Mouse (Mus musculus) CH12.LX (cell line): Measurements from ENCODE around the gene Stat2. TPM values are rescaled to one million over a fixed set of nuclear protein-coding genes. Genes with fewer than 3 reads are reported as not detected.
A peak's percentile ranks its signal among the peaks of the same experiment; 100 is the strongest.

Source experiments
- DNase-seq: peaks from one replicate; pipeline ENCODE4 v3.0.0-alpha.2; 2013; ENCODE audit errors: extremely low read depth
- H3K27ac ChIP-seq: 2 replicates; pipeline ENCODE4 v1.5.1; 2012; ENCODE audit warnings: low read depth, mild to moderate bottlenecking, control low read depth, moderate library complexity; ENCODE audit not compliant: insufficient read depth
- H3K27me3 ChIP-seq: replicated peaks from 2 replicates; pipeline ENCODE3; 2012; ENCODE audit warnings: inconsistent platforms
- H3K36me3 ChIP-seq, 2 experiments: replicated peaks in 1 of 2; 2 replicates each; pipeline versions ENCODE3 to v1.6.1; 2012; ENCODE audit warnings: inconsistent platforms in 1 of 2, low read length in 1 of 2, mild to moderate bottlenecking in 1 of 2, mixed read lengths in 1 of 2, moderate library complexity in 1 of 2; ENCODE audit not compliant: control insufficient read depth in 1 of 2, insufficient read depth in 1 of 2
- H3K4me1 ChIP-seq, 2 experiments: 2 replicates each; pipeline ENCODE4 v1.6.1; 2012; ENCODE audit warnings: inconsistent platforms in 1 of 2, moderate library complexity in 1 of 2; ENCODE audit not compliant: insufficient read depth in 2 of 2, control insufficient read depth in 1 of 2
- H3K4me2 ChIP-seq: 2 replicates; pipeline ENCODE4 v1.6.1; 2012; ENCODE audit warnings: low read depth, mild to moderate bottlenecking, control low read depth; ENCODE audit not compliant: poor library complexity, insufficient read depth, severe bottlenecking
- H3K4me3 ChIP-seq, 3 experiments: fragments of 150-350 bp in 1 of 3; sonication (generic) in 1 of 3; replicated peaks in 1 of 3; 2 replicates each; pipeline versions ENCODE3 to v1.5.1; 2011 to 2012; ENCODE audit warnings: low read depth in 2 of 3, low read length in 2 of 3, mild to moderate bottlenecking in 2 of 3, moderate library complexity in 2 of 3, control low read depth in 1 of 3, improper control_type of control experiment in 1 of 3, inconsistent platforms in 1 of 3, mixed read lengths in 1 of 3; ENCODE audit not compliant: poor library complexity in 1 of 3
- H3K79me2 ChIP-seq: replicated peaks from 2 replicates; pipeline ENCODE4 v1.6.1; 2012; ENCODE audit warnings: mild to moderate bottlenecking, moderate library complexity; ENCODE audit not compliant: control insufficient read depth, poor library complexity, insufficient read depth, severe bottlenecking; ENCODE audit errors: extremely low read depth
- H3K9ac ChIP-seq: 2 replicates; pipeline ENCODE4 v1.6.1; 2012; ENCODE audit warnings: low read depth, mild to moderate bottlenecking, control low read depth, moderate library complexity; ENCODE audit not compliant: insufficient read depth
- H3K9me3 ChIP-seq: replicated peaks from 2 replicates; pipeline ENCODE3; 2012; ENCODE audit warnings: low read length, inconsistent platforms, mixed read lengths
- BHLHE40 ChIP-seq: IDR thresholded peaks from 2 replicates; pipeline ENCODE4 v1.6.1; 2011; ENCODE audit warnings: mild to moderate bottlenecking, low read depth, low read length, improper control_type of control experiment
- CHD1 ChIP-seq: IDR thresholded peaks from 2 replicates; pipeline ENCODE4 v1.6.1; 2012; ENCODE audit warnings: low read depth, low read length, improper control_type of control experiment, inconsistent platforms
- CHD2 ChIP-seq: IDR thresholded peaks from 2 replicates; pipeline ENCODE4 v1.6.1; 2011; ENCODE audit warnings: low read length, improper control_type of control experiment
- ELF1 ChIP-seq: IDR thresholded peaks from 2 replicates; pipeline ENCODE4 v1.6.1; 2014; ENCODE audit warnings: low read depth, mild to moderate bottlenecking, inconsistent platforms, low read length, improper control_type of control experiment
- EP300 ChIP-seq: IDR thresholded peaks from 2 replicates; pipeline ENCODE4 v1.6.1; 2011; ENCODE audit warnings: low read length, improper control_type of control experiment
- ETS1 ChIP-seq: conservative IDR thresholded peaks from 2 replicates; pipeline ENCODE4 v1.6.1; 2012; ENCODE audit warnings: low read depth, mild to moderate bottlenecking, inconsistent platforms, low read length, improper control_type of control experiment, moderate library complexity
- HCFC1 ChIP-seq: IDR thresholded peaks from 2 replicates; pipeline ENCODE4 v1.6.1; 2012; ENCODE audit warnings: low read depth, mild to moderate bottlenecking, inconsistent platforms, low read length, improper control_type of control experiment
- IRF4 ChIP-seq: IDR thresholded peaks from 2 replicates; pipeline ENCODE4 v1.6.1; 2014; ENCODE audit warnings: low read depth, mild to moderate bottlenecking, inconsistent platforms, low read length, improper control_type of control experiment
- KAT2A ChIP-seq: IDR thresholded peaks from 2 replicates; pipeline ENCODE4 v1.6.1; 2012; ENCODE audit warnings: low read length, improper control_type of control experiment, inconsistent platforms; ENCODE audit not compliant: insufficient replicate concordance
- MAX ChIP-seq: IDR thresholded peaks from 2 replicates; pipeline ENCODE4 v1.6.1; 2011; ENCODE audit warnings: low read length, improper control_type of control experiment
- MAZ ChIP-seq: IDR thresholded peaks from 2 replicates; pipeline ENCODE4 v1.6.1; 2012; ENCODE audit warnings: low read depth, mild to moderate bottlenecking, inconsistent platforms, low read length, improper control_type of control experiment, moderate library complexity
- MEF2A ChIP-seq: IDR thresholded peaks from 2 replicates; pipeline ENCODE4 v1.6.1; 2014; ENCODE audit warnings: low read depth, mild to moderate bottlenecking, inconsistent platforms, low read length, improper control_type of control experiment, borderline replicate concordance
- MXI1 ChIP-seq: IDR thresholded peaks from 2 replicates; pipeline ENCODE4 v1.6.1; 2011; ENCODE audit warnings: mild to moderate bottlenecking, low read depth, low read length, improper control_type of control experiment
- MYC ChIP-seq: IDR thresholded peaks from 2 replicates; pipeline ENCODE4 v1.6.1; 2011; ENCODE audit warnings: low read depth, mild to moderate bottlenecking, improper control_type of control experiment, low read length
- NELFE ChIP-seq: IDR thresholded peaks from 2 replicates; pipeline ENCODE4 v1.6.1; 2011; ENCODE audit warnings: low read depth, low read length, improper control_type of control experiment
- NRF1 ChIP-seq: IDR thresholded peaks from 2 replicates; pipeline ENCODE4 v1.6.1; 2014; ENCODE audit warnings: low read depth, mild to moderate bottlenecking, inconsistent platforms, low read length, improper control_type of control experiment, moderate library complexity
- PAX5 ChIP-seq: IDR thresholded peaks from 2 replicates; pipeline ENCODE4 v1.6.1; 2012; ENCODE audit warnings: low read length, inconsistent platforms, mixed read lengths
- POLR2A ChIP-seq: IDR thresholded peaks from 2 replicates; pipeline ENCODE4 v1.6.1; 2011; ENCODE audit warnings: low read depth, mild to moderate bottlenecking, improper control_type of control experiment, low read length
- POLR2AphosphoS2 ChIP-seq: IDR thresholded peaks from 2 replicates; pipeline ENCODE4 v1.6.1; 2011; ENCODE audit warnings: low read depth, low read length, improper control_type of control experiment
- RCOR1 ChIP-seq: conservative IDR thresholded peaks from 2 replicates; pipeline ENCODE4 v1.6.1; 2012; ENCODE audit warnings: low read depth, mild to moderate bottlenecking, inconsistent platforms, low read length, improper control_type of control experiment
- SIN3A ChIP-seq: IDR thresholded peaks from 2 replicates; pipeline ENCODE4 v1.6.1; 2012; ENCODE audit warnings: low read length, improper control_type of control experiment, inconsistent platforms
- TBP ChIP-seq: conservative IDR thresholded peaks from 2 replicates; pipeline ENCODE4 v1.6.1; 2011; ENCODE audit warnings: low read depth, low read length, improper control_type of control experiment
- TCF12 ChIP-seq: IDR thresholded peaks from 2 replicates; pipeline ENCODE4 v1.6.1; 2014; ENCODE audit warnings: low read depth, mild to moderate bottlenecking, inconsistent platforms, low read length, improper control_type of control experiment
- UBTF ChIP-seq: IDR thresholded peaks from 2 replicates; pipeline ENCODE4 v1.6.1; 2012; ENCODE audit warnings: low read depth, mild to moderate bottlenecking, inconsistent platforms, low read length, improper control_type of control experiment, moderate library complexity
- USF1 ChIP-seq: IDR thresholded peaks from 2 replicates; pipeline ENCODE4 v1.6.1; 2014; ENCODE audit warnings: low read depth, mild to moderate bottlenecking, inconsistent platforms, low read length, improper control_type of control experiment
- USF2 ChIP-seq: conservative IDR thresholded peaks from 2 replicates; pipeline ENCODE4 v1.6.1; 2011; ENCODE audit warnings: low read depth, low read length, improper control_type of control experiment
- ZC3H11A ChIP-seq: IDR thresholded peaks from 2 replicates; pipeline ENCODE4 v1.6.1; 2012; ENCODE audit warnings: low read depth, mild to moderate bottlenecking, inconsistent platforms, low read length, improper control_type of control experiment
- ZMIZ1 ChIP-seq: IDR thresholded peaks from 2 replicates; pipeline ENCODE4 v1.6.1; 2012; ENCODE audit warnings: low read depth, mild to moderate bottlenecking, inconsistent platforms, low read length, improper control_type of control experiment
- ZNF384 ChIP-seq: IDR thresholded peaks from 2 replicates; pipeline ENCODE4 v1.6.1; 2012; ENCODE audit warnings: low read depth, low read length, improper control_type of control experiment, inconsistent platforms
- dilution Hi-C: fragments of 300-500 bp; cut with MboI; formaldehyde crosslinking; loops from 2 replicates; pipeline ENCODE4 v1.14.3; 2020; ENCODE audit warnings: low sequenced_read_pairs; ENCODE audit not compliant: extremely low pct_unique_long_range_greater_than_20kb, extremely low pct_ligation_motif_present
- in situ Hi-C: fragments of 300-500 bp; cut with MboI; formaldehyde crosslinking; loops from 3 replicates; pipeline ENCODE4 v1.14.3; 2019; ENCODE audit warnings: low sequenced_read_pairs, low pct_ligation_motif_present, low pct_unique_long_range_greater_than_20kb, mixed read lengths
- polyA plus RNA-seq: library from polyadenylated mRNA; unstranded; fragments of >175 nt; gene quantifications from 2 replicates; pipeline ENCODE4 v1.2.1, GENCODE M21; 2012; ENCODE audit warnings: low read depth; ENCODE audit not compliant: insufficient read length
- total RNA-seq, 2 experiments: library from RNA; depleted of rRNA; stranded (reverse); fragments of 300-350 nt in 1 of 2; fragments of >200 nt in 1 of 2; gene quantifications; 2 replicates each; pipeline ENCODE4 v1.2.3; 2012 to 2014

The Stat2 gene
- total and polyA plus RNA-seq, 3 experiments, result 3.3 to 14.6 (median 12.5) TPM

DNA sequence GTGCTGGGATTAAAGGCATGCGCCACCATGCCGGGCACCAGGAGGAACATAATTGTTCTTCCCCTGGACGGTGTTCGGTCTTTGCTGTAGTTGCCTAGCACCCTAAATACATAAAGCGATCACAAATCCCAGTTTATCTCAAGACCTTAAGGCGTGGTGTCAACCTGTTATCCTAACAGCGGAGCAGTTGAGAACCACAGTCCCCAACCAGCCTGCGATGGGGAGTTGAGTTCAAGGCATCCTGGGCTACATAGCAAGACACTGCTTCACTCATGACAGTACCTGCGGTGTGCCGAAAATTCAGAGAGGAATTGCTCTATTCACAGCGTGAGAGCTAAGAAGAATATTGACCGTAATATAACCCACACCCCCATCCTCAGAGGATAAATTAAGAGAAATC lies 51.3 kb downstream of the Stat2 start:
- peak overlapping the region; percentile 41 to 86 (median 64) for H3K4me3 ChIP-seq
- in situ Hi-C loops, result no loop called here
- TF ChIP-seq USF1, result no peak
- no peak for TF ChIP-seq MAZ
- peak; percentile 9; the same call in 1 of the 2 replicates for TF ChIP-seq POLR2AphosphoS2
- TF ChIP-seq, all 38 proteins: peak for 1
- Histone ChIP-seq H3K79me2 (peaks cover 3% of the 10 kb centered on the region), H3K36me3 (peaks cover 43 to 60% of the 10 kb centered on the region in 2 experiments), H3K9me3 (no peaks in the 10 kb centered on the region), H3K4me2 (peak overlapping the region; percentile 60), H3K9ac (peak overlapping the region; percentile 93), H3K27ac (no peak overlapping the region; the same call in 1 of the 2 replicates), H3K27me3 (no peaks in the 10 kb centered on the region), H3K4me1 (peaks cover 6 to 15% of the 10 kb centered on the region in 2 experiments)
- dilution Hi-C loops, result no loop called here
- no peak for DNase-seq

DNA sequence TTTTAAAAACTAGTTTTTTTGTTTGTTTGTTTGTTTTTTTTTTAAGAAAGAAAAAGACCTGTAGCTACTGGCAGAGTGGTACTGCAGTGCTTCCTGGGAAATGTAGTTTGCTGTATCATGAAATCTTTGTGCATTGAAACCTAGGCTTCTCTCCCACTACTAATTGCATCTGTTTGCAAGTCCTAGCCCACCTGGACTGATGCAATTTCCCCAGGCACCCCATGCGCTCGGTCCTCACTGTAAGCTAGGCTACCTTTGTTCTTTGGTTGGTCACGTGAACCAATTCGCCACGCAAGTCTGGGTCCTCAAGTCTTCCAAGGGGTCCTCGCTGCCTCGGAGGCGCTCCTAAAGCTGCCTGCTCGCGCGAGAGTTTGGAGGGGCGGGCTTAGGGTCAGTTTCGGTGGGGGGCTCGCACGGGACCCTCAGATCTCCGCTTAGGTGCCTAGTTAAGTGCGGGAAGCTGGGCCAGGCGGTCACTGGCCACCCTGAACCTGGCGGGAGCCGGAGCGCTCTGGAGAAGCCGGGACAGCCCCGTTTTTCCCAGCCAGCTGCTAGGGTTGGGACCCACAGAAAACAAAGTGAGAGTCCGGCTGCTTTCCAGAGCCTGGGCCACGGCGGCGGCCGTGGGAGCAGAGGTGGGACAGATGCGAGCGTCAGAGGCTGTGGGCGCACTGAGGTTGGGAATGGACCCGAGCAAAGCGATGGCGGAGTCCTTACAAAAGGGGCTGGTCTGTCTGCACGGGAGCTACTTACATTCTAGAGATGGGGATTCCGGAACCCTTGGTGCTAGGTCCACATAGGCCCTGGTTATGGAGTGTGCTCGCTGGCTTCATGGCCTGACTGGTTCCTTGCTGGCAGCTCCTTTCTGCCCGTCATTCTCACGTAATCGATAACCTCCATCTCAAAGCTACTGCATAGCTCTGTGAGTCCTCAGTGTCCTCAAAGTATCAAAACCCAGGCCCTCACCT lies 52.1 kb downstream of the Stat2 start, which contains the start of gene Cnpy2:
Gene Cnpy2 (plus strand): TSS at position 319 of the 968 bp plus-strand sequence.
- peak; percentile 91 for DNase-seq
- peaks cover 3% of the 10 kb centered on the region for H3K79me2 ChIP-seq
- peak within 1 kb of the TSS; percentile 47 for H3K27ac ChIP-seq
- H3K9me3 ChIP-seq, result no peaks in the 10 kb centered on the region
- peak within 1 kb of the TSS; percentile 76 for H3K4me2 ChIP-seq
- no peaks in the 10 kb centered on the region for H3K27me3 ChIP-seq
- dilution Hi-C loops, result no loop called here
- peak within 1 kb of the TSS; percentile 64 to 86 (median 78) for H3K4me3 ChIP-seq
- H3K4me1 ChIP-seq, result peaks cover 6 to 15% of the 10 kb centered on the region in 2 experiments
- H3K9ac ChIP-seq, result peak within 1 kb of the TSS; percentile 93
- in situ Hi-C loops, result no loop called here
- H3K36me3 ChIP-seq, result peaks cover 47 to 62% of the 10 kb centered on the region in 2 experiments
- TF ChIP-seq CHD2, result peak; percentile 96
- no peak for TF ChIP-seq CHD1
- TF ChIP-seq TBP, result peak; percentile 66; the same call in 1 of the 2 replicates
- TF ChIP-seq ZNF384, result peak; percentile 64
- TF ChIP-seq USF1, result peak; percentile 89
- peak; percentile 98 for TF ChIP-seq MAX
- peak; percentile 68 for TF ChIP-seq NELFE
- peak; percentile 7; the same call in 1 of the 2 replicates for TF ChIP-seq ETS1
- no peak for TF ChIP-seq PAX5
- TF ChIP-seq POLR2A, result peak; percentile 75
- TF ChIP-seq MXI1, result peak; percentile 72
- TF ChIP-seq TCF12, result peak; percentile 67; the same call in 1 of the 2 replicates
- peak; percentile 50; the same call in 1 of the 2 replicates for TF ChIP-seq UBTF
- peak; percentile 39 for TF ChIP-seq IRF4
- peak; percentile 97 for TF ChIP-seq MYC
- no peak for TF ChIP-seq RCOR1
- TF ChIP-seq ZC3H11A, result no peak
- peak; percentile 71 for TF ChIP-seq ZMIZ1
- TF ChIP-seq KAT2A, result peak; percentile 56; the same call in 1 of the 2 replicates
- TF ChIP-seq NRF1, result peak; percentile 28; the same call in 1 of the 2 replicates
- TF ChIP-seq MEF2A, result no peak; the same call in 1 of the 2 replicates
- TF ChIP-seq ELF1, result peak; percentile 26; the same call in 1 of the 2 replicates
- TF ChIP-seq BHLHE40, result peak; percentile 96
- peak; percentile 88 for TF ChIP-seq SIN3A
- TF ChIP-seq USF2, result peak; percentile 85
- peak; percentile 25; the same call in 1 of the 2 replicates for TF ChIP-seq MAZ
- no peak for TF ChIP-seq EP300
- peak; percentile 85 for TF ChIP-seq HCFC1
